Mouse (Mus musculus): ENCODE data around the gene Zfp53. TPM values are rescaled to one million over a fixed set of nuclear protein-coding genes. Genes with fewer than 3 reads are reported as not detected.
"Not testable (repeated sequence)": the region's sequence is repeated elsewhere in the genome, so short reads cannot be mapped to it uniquely, and the experiment has no call there.

Zfp53 gene
- total and polyA plus RNA-seq, 3 experiments, result 1.8 to 2.2 TPM; not detected in 1

DNA sequence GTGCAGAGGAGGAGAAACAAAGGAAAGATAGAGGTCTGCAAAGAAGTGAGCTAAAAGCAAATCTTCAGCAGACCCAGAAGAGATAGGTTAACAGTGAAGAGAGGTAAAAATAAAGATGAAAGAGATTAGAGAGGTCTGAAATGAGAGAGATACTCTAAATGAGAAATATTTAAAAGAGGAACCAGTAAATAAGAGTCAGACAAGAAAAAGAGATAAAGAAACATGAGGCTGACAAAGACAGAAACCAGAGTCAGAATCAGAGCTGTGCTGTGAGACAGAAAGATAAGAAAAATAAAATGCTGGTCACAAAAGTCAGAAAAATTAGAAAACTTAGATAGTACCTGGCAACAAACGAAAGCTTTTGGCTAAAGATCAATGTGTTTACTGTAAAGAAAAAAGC lies 13.5 kb upstream of the Zfp53 start:
- H3K9ac ChIP-seq (ENCODE audit: control insufficient read depth, low read depth, low read length, poor library complexity, severe bottlenecking); DNase-seq (ENCODE audit: low read depth, low spot score); H3K4me3 ChIP-seq (ENCODE audit: control insufficient read depth in 1 of 2, insufficient read depth in 1 of 2, low read depth in 2 of 2, low read length in 2 of 2); H3K27me3 ChIP-seq (ENCODE audit: control insufficient read depth in 1 of 2, insufficient read depth in 2 of 2, low read length in 2 of 2); H3K79me2 ChIP-seq (ENCODE audit: control insufficient read depth, insufficient read depth, low read length, poor library complexity); H3K9me3 ChIP-seq (replicated peaks; ENCODE audit: insufficient read depth, low read length); H3K27ac ChIP-seq (ENCODE audit: control insufficient read depth, low read depth, low read length): not testable (repeated sequence)
- H3K4me1 ChIP-seq (ENCODE audit: control insufficient read depth in 1 of 2, insufficient read depth in 2 of 2, low read length in 2 of 2), result peaks cover 10 to 19% of the 10 kb centered on the region in 2 experiments
- peaks cover 0 to 17% of the 10 kb centered on the region in 2 experiments; a peak in 2 of 4 replicates for H3K36me3 ChIP-seq (ENCODE audit: control insufficient read depth in 1 of 2, insufficient read depth in 2 of 2, low read length in 2 of 2)
- TF ChIP-seq GATA1 (IDR thresholded peaks at IDR 0.05; ENCODE audit: low read depth, low read length) (peak; percentile 56; the same call in 1 of the 2 replicates), RCOR1 (IDR thresholded peaks at IDR 0.05; ENCODE audit: low read depth, low read length) (peak; percentile 80), TCF12 (IDR thresholded peaks at IDR 0.05; ENCODE audit: low read depth, low read length) (peak; percentile 42; the same call in 1 of the 2 replicates), EP300 (IDR thresholded peaks at IDR 0.05; ENCODE audit: low read depth in 1 of 2, low read length in 2 of 2) (peak in 1 of 2 experiments; percentile 32; a peak in 1 of 4 replicates)

DNA sequence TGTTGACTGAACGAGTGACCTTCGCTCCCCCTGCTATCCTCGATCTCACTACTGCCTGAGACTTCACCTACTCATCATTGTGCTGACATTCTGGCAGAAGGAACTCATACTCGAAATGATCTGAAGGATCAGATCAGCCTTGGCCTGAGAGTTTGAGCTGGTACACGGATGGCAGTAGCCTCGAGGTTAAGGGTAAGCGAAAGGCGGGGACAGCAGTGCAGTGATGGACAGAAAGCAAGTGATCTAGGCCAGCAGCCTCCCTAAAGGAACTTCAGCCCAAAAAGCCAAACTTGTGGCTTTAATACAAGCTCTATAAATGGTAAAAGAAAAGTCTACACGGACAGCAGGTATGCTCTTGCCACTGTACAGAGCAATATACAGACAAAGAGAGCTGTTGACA lies 12.4 kb upstream of the Zfp53 start:
- not testable (repeated sequence) for H3K9me3 ChIP-seq (replicated peaks; ENCODE audit: insufficient read depth, low read length); H3K27me3 ChIP-seq (ENCODE audit: control insufficient read depth in 1 of 2, insufficient read depth in 2 of 2, low read length in 2 of 2); H3K79me2 ChIP-seq (ENCODE audit: control insufficient read depth, insufficient read depth, low read length, poor library complexity); DNase-seq (ENCODE audit: low read depth, low spot score); H3K27ac ChIP-seq (ENCODE audit: control insufficient read depth, low read depth, low read length); H3K4me3 ChIP-seq (ENCODE audit: control insufficient read depth in 1 of 2, insufficient read depth in 1 of 2, low read depth in 2 of 2, low read length in 2 of 2); H3K9ac ChIP-seq (ENCODE audit: control insufficient read depth, low read depth, low read length, poor library complexity, severe bottlenecking)
- H3K4me1 ChIP-seq (ENCODE audit: control insufficient read depth in 1 of 2, insufficient read depth in 2 of 2, low read length in 2 of 2), result peaks cover 8 to 18% of the 10 kb centered on the region in 2 experiments
- H3K36me3 ChIP-seq (ENCODE audit: control insufficient read depth in 1 of 2, insufficient read depth in 2 of 2, low read length in 2 of 2), result peaks cover 0 to 17% of the 10 kb centered on the region in 2 experiments; a peak in 2 of 4 replicates

DNA sequence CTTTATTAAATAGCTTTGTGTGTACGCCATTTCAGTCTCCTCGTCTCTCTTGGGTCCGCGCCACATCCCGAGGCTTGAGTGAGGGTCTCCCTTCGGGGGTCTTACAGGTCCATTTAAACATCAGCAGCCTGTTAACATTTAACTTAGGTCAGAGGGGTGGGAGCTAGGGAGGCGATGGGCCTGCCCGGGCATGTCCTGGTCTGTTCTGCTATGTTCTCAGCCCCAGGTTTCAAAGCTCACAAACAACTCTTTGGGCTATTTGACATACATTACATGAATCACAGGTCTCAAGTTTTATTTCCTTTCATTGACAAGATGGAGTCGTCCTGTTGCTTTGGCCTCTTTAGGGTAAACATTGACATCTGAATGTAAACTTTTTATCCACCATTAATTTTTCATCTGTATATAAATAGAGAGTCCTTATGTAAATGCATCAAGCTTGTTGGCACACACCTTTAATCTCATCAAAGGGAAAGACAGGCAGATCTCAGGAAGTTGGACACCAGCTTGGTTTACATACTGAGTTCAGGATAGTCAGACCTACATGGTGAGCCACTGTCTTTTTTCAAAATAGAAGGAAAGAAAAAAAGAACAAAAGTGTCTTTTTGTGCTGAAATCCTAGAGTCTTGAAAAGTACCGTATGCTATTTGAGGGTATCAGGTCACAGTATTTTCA lies 10.6 kb upstream of the Zfp53 start:
- not testable (repeated sequence) for H3K9ac ChIP-seq (ENCODE audit: control insufficient read depth, low read depth, low read length, poor library complexity, severe bottlenecking); H3K4me1 ChIP-seq (ENCODE audit: control insufficient read depth in 1 of 2, insufficient read depth in 2 of 2, low read length in 2 of 2); H3K4me3 ChIP-seq (ENCODE audit: control insufficient read depth in 1 of 2, insufficient read depth in 1 of 2, low read depth in 2 of 2, low read length in 2 of 2); H3K36me3 ChIP-seq (ENCODE audit: control insufficient read depth in 1 of 2, insufficient read depth in 2 of 2, low read length in 2 of 2); H3K9me3 ChIP-seq (replicated peaks; ENCODE audit: insufficient read depth, low read length); H3K27me3 ChIP-seq (ENCODE audit: control insufficient read depth in 1 of 2, insufficient read depth in 2 of 2, low read length in 2 of 2); H3K27ac ChIP-seq (ENCODE audit: control insufficient read depth, low read depth, low read length); H3K79me2 ChIP-seq (ENCODE audit: control insufficient read depth, insufficient read depth, low read length, poor library complexity); DNase-seq (ENCODE audit: low read depth, low spot score)

DNA sequence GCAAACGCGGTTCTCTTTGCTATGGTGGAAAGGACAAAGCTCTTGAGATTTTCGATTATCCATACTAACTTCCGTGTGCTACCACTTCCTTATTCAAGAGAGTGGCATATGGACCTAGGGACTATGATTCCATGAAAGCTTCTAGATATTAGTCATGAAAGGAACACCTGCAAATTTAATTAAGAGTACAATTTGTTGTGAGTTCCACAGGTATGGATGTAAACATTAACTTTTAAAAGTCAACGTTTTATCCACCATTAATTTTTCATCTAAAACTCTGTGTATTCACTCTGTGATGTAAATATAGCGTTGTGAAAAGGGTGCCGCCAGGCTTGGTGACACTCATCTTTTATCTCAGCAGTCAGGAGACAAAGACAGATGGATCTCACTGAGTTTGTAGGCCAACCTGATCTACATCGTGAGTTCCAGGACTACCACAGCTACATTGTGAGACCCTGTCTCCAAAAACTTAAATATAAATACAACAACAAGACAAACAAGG lies 753 bp downstream of the Zfp53 start:
- Histone ChIP-seq H3K27ac (ENCODE audit: control insufficient read depth, low read depth, low read length) (no peak overlapping the region), H3K4me3 (ENCODE audit: control insufficient read depth in 1 of 2, insufficient read depth in 1 of 2, low read depth in 2 of 2, low read length in 2 of 2) (peak overlapping the region; percentile 80 to 96), H3K9me3 (replicated peaks; ENCODE audit: insufficient read depth, low read length) (no peaks in the 10 kb centered on the region), H3K36me3 (ENCODE audit: control insufficient read depth in 1 of 2, insufficient read depth in 2 of 2, low read length in 2 of 2) (peaks cover 2 to 8% of the 10 kb centered on the region in 2 experiments; a peak in 3 of 4 replicates), H3K79me2 (ENCODE audit: control insufficient read depth, insufficient read depth, low read length, poor library complexity) (no peaks in the 10 kb centered on the region), H3K27me3 (ENCODE audit: control insufficient read depth in 1 of 2, insufficient read depth in 2 of 2, low read length in 2 of 2) (no peaks in the 10 kb centered on the region; a peak in 1 of 4 replicates), H3K9ac (ENCODE audit: control insufficient read depth, low read depth, low read length, poor library complexity, severe bottlenecking) (peak overlapping the region; percentile 76), H3K4me1 (ENCODE audit: control insufficient read depth in 1 of 2, insufficient read depth in 2 of 2, low read length in 2 of 2) (peaks cover 0 to 6% of the 10 kb centered on the region in 2 experiments; a peak in 2 of 4 replicates)
- peak; percentile 61 for DNase-seq (ENCODE audit: low read depth, low spot score)
- TF ChIP-seq USF2 (IDR thresholded peaks at IDR 0.05; ENCODE audit: borderline replicate concordance in 1 of 2, insufficient read depth in 1 of 2, low read depth in 1 of 2, low read length in 2 of 2) (no peak), CHD2 (IDR thresholded peaks at IDR 0.05; ENCODE audit: low read length) (no peak), MAX (IDR thresholded peaks at IDR 0.05; ENCODE audit: low read length) (0 out of 2 replicates have a peak, but pooled peaks have one; percentile 4), GABPA (IDR thresholded peaks at IDR 0.05; ENCODE audit: low read depth, low read length) (no peak), SIN3A (IDR thresholded peaks at IDR 0.05; ENCODE audit: low read length) (peak; percentile 36), ELF1 (IDR thresholded peaks at IDR 0.05; ENCODE audit: low read depth, low read length) (peak; percentile 73; the same call in 1 of the 2 replicates), MEF2A (IDR thresholded peaks at IDR 0.05; ENCODE audit: extremely low read depth, insufficient replicate concordance, low read depth, low read length, poor library complexity, severe bottlenecking) (no peak), GATA1 (IDR thresholded peaks at IDR 0.05; ENCODE audit: low read depth, low read length) (0 out of 2 replicates have a peak, but pooled peaks have one; percentile 17), MXI1 (IDR thresholded peaks at IDR 0.05; ENCODE audit: low read depth, low read length) (no peak)

All from MEL (cell line).